Mouse (Mus musculus) embryonic facial prominence, embryonic 15.5 days (tissue): ENCODE data around the gene Alox12b. TPM values are rescaled to one million over a fixed set of nuclear protein-coding genes. Genes with fewer than 3 reads are reported as not detected.
A peak's percentile ranks its signal among the peaks of the same experiment; 100 is the strongest.

Experiments
- ATAC-seq: fragments of 200-750 bp; cut with Nextera tagmentation; 2 replicates; pipeline ENCODE4 v1.8.0; 2017; ENCODE audit warnings: low read depth, moderate TSS enrichment; ENCODE audit not compliant: insufficient number of reproducible peaks, low FRiP score, low TSS enrichment
- H3K27ac ChIP-seq: fragments of 300-500 bp; sonication (generic); replicated peaks from 2 replicates; pipeline ENCODE4 v1.5.1; 2015; ENCODE audit warnings: mild to moderate bottlenecking, inconsistent platforms
- H3K27me3 ChIP-seq: fragments of 300-500 bp; sonication (generic); 2 replicates; pipeline ENCODE4 v1.6.1; 2015; ENCODE audit warnings: inconsistent platforms
- H3K36me3 ChIP-seq: fragments of 300-500 bp; sonication (generic); 2 replicates; pipeline ENCODE4 v1.6.1; 2015; ENCODE audit warnings: mild to moderate bottlenecking, inconsistent platforms
- H3K4me1 ChIP-seq: fragments of 300-500 bp; sonication (generic); 2 replicates; pipeline ENCODE4 v1.6.1; 2015; ENCODE audit warnings: inconsistent platforms
- H3K4me2 ChIP-seq: fragments of 300-500 bp; sonication (generic); replicated peaks from 2 replicates; pipeline ENCODE4 v1.6.1; 2015; ENCODE audit warnings: mild to moderate bottlenecking, inconsistent platforms
- H3K4me3 ChIP-seq: fragments of 300-500 bp; sonication (generic); replicated peaks from 2 replicates; pipeline ENCODE4 v1.5.1; 2015; ENCODE audit warnings: mild to moderate bottlenecking, inconsistent platforms
- H3K9ac ChIP-seq: fragments of 300-500 bp; sonication (generic); 2 replicates; pipeline ENCODE4 v1.6.1; 2015; ENCODE audit warnings: inconsistent platforms
- H3K9me3 ChIP-seq: fragments of 300-500 bp; sonication (generic); replicated peaks from 2 replicates; pipeline ENCODE4 v1.6.1; 2016; ENCODE audit warnings: inconsistent platforms
- WGBS: fragments of 180-500 bp; shearing (Covaris S2); methylation state at CpG from one replicate; pipeline ENCODE4 v1.1.7; 2015; 5-methylcytosine and 5-hydroxymethylcytosine counted together
- polyA plus RNA-seq: library from polyadenylated mRNA; unstranded; fragments of >200 nt; fragmentation: Nextera tagmentation; extraction: Ambion mirVana; gene quantifications from 2 replicates; pipeline ENCODE4 v1.2.1, GENCODE M21; 2015

The Alox12b gene
- polyA plus RNA-seq: 28.7 and 30.5 TPM in 2 replicates

DNA sequence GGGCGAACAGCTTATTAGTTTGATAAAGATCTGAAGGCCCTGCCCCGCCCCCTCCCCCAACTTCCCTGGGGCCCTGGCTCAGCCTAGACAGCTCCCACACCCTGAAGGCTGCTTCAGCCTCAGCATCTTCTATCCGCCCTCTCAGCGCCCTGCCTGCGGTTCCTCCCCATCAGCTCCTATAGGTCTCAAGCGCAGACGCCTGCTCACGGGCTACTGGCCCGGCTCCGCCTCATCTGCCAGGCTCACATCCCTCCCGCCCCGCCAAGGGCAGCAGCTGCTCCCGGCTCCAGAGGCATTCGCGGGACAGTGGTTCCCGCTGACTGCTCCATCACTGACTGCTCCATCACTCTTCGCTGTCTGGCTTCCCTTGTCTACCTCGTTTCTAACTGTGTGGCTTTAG, at the start of gene Alox12b:
TSS of gene Alox12b (plus strand) at position 190 of the 400 bp plus-strand sequence.
- no peak within 1 kb of the TSS for H3K27ac ChIP-seq
- H3K27me3 ChIP-seq: peaks cover 41% of the 10 kb centered on the region
- no peak within 1 kb of the TSS for H3K9ac ChIP-seq
- 3% methylated on average over 18 of the region's 18 CpGs for WGBS
- ATAC-seq: no peak
- H3K9me3 ChIP-seq: no peaks in the 10 kb centered on the region
- peak within 1 kb of the TSS; percentile 12 for H3K4me3 ChIP-seq
- no peaks in the 10 kb centered on the region for H3K36me3 ChIP-seq
- peaks cover 7% of the 10 kb centered on the region for H3K4me1 ChIP-seq
- H3K4me2 ChIP-seq: peak within 1 kb of the TSS; percentile 40

DNA sequence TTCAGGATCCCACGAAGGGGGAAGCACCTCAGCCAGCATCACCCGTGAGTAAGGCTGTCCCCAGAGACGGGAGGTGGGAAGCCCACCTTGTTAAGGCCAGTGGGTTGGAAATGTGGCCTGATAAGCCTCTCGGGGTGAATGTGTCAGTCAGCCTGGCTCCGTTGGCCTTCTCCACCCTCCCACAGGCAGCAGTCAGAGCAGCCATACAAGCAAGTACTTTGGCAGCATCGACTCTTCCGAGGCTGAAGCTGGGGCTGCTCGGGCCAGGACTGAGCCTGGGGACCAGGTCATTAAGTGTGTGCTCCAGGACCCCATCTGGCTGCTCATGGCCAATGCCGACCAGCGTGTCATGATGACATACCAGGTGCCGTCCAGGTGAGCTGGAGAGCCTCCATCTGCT, 49.1 kb upstream of the Alox12b start:
- WGBS: 89% methylated on average over 11 of the region's 11 CpGs
- no peak overlapping the region for H3K4me2 ChIP-seq
- ATAC-seq: no peak

DNA sequence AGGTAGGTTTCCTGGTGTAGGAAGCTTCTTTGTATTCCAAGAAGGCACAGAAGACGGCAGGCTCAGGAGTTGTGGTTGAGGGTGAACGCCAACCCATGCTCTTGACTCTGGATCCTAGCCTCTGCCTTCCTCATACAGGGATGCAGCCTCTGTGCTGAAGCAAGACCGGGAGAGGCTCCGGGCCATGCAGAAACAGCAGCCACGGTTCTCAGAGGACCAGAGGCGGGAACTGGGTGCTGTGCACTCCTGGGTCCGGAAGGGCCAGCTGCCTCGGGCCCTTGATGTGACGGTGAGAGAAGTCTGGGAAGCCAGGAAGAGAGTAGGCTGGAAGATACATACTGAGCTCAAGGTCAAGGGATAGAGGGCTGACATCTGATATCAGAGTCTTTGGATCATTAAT, 48.6 kb upstream of the Alox12b start:
- H3K27ac ChIP-seq: no peak overlapping the region
- peaks cover 64% of the 10 kb centered on the region for H3K36me3 ChIP-seq
- ATAC-seq: no peak
- 91% methylated on average over 9 of the region's 9 CpGs for WGBS
- no peaks in the 10 kb centered on the region for H3K9me3 ChIP-seq
- no peak overlapping the region for H3K9ac ChIP-seq
- H3K4me1 ChIP-seq: peaks cover 12% of the 10 kb centered on the region
- H3K4me3 ChIP-seq: no peak overlapping the region
- no peaks in the 10 kb centered on the region for H3K27me3 ChIP-seq
- H3K4me2 ChIP-seq: no peak overlapping the region

More for the DNA sequence above, 49.1 kb upstream of the Alox12b start:
- Histone ChIP-seq H3K27me3 (no peaks in the 10 kb centered on the region), H3K4me1 (peaks cover 12% of the 10 kb centered on the region), H3K27ac (no peak overlapping the region), H3K4me3 (no peak overlapping the region), H3K36me3 (peaks cover 70% of the 10 kb centered on the region), H3K9me3 (no peaks in the 10 kb centered on the region), H3K9ac (no peak overlapping the region)

DNA sequence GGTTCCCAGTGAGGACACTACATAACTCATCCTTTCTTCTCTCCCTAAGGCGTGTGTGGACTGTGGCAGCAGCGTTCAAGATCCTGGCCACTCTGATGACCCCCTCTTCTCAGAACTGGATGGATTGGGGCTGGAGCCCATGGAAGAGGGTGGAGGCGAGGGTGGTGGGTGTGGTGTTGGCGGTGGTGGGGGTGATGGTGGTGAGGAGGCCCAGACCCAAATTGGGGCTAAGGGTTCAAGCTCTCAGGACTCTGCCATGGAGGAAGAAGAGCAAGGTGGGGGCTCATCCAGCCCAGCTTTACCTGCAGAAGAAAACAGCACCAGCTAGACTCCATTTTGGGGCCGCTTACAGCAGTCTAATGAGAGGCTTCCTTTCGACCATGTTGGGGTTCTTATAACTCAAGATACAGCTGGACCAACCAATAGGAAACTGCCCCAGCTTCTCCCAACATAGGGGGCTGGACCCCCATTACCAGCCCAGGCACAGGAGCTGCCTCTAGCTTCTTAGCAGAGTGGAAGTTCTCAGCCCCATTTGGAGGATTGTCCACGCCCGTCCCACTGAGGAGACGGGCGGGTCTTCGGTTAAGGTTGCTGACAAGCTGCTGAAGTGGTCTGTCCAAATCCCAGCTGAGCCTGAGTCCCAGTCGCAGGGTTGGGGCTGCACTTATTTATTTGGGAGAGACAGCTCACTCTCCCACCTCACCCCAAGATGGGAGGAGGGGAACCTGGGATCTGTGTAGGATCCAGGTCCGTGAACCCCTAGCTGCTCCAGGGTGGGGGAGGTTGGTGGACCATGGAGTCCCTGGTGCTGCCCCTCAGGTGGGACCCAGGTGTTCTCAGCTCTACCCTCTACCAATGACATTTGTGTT, 47.5 kb upstream of the Alox12b start:
- no peak overlapping the region for H3K4me2 ChIP-seq
- no peaks in the 10 kb centered on the region for H3K9me3 ChIP-seq
- H3K9ac ChIP-seq: no peak overlapping the region
- 81% methylated on average over 13 of the region's 13 CpGs for WGBS
- peaks cover 54% of the 10 kb centered on the region for H3K36me3 ChIP-seq
- ATAC-seq: no peak
- H3K4me3 ChIP-seq: no peak overlapping the region; the same call in 1 of the 2 replicates
- H3K27me3 ChIP-seq: no peaks in the 10 kb centered on the region
- H3K27ac ChIP-seq: 0 out of 2 replicates have a peak overlapping the region, but pooled peaks have one; percentile 63
- peaks cover 12% of the 10 kb centered on the region for H3K4me1 ChIP-seq

DNA sequence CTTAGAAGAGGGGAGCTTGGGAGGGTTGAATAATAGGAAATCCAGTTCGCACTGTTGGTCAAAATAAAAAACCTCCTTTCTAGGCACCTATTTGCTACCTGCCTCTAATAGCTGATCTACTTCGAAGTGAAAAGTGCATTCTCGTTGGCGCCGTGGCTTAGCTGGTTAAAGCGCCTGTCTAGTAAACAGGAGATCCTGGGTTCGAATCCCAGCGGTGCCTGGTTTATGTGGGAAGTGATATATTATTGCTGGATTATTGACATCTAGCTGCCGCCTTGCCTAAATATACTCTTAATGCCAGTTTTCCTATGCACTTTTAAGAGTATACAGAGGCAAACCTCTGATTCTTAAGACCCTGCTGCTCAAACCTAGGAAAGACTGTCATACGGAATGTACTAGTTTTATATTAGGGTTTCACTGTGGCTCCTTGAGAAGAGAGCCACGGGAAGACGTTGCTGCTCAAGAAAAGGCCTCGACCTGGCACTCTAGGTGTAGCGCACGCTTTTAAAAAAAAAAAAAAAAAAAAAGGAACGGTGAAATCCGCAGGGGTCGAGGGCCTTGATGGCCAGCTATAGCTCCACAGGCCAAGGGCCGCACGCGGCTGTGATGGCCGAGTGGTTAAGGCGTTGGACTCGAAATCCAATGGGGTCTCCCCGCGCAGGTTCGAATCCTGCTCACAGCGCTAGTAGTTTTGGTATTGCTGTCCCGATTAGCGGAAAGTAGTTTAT, 46.3 kb upstream of the Alox12b start:
- H3K4me1 ChIP-seq: peaks cover 12% of the 10 kb centered on the region
- H3K36me3 ChIP-seq: peaks cover 42% of the 10 kb centered on the region
- under 1% methylated on average over 30 of the region's 30 CpGs for WGBS
- H3K27ac ChIP-seq: peak overlapping the region; percentile 63
- peak overlapping the region; percentile 26 for H3K9ac ChIP-seq
- H3K4me3 ChIP-seq: peak overlapping the region; percentile 50
- peak; percentile 65; the same call in 1 of the 2 replicates for ATAC-seq
- H3K9me3 ChIP-seq: no peaks in the 10 kb centered on the region
- H3K4me2 ChIP-seq: peak overlapping the region; percentile 57
- H3K27me3 ChIP-seq: no peaks in the 10 kb centered on the region

DNA sequence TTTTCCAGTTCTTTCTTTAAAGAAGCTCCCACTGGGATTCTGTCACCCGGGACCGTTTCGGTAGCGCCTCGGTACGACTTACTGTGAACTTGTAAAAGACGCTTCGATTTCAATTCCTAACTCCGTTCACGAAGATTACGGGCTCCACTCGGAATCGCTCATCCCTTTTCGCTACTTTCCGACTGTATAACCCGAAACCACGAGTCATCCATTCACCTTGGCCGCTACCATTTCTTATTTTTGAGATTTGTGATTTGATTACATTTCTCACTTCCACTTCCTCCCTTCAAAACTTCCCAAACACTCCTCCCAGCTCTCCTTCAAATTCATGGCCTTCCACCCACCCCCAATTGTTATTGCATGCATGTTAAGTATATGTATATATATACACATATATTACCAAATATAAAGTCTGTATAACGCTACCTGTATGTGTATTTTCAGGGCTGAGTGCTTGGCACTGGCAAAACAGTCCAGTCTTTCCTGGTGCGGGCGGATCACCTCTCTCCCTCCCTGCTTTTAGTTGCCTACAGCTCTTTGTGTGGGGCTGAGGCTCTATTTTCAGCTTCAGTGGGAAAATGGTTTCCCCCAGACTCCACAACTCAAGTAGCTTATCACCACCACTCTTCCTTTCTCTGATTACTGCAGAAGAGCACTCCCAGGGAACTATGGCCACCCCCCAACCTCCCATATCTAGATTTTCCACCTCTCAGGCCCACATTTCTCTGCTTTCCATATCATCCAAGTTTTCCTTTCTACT, 45.6 kb upstream of the Alox12b start:
- no peaks in the 10 kb centered on the region for H3K9me3 ChIP-seq
- H3K27me3 ChIP-seq: no peaks in the 10 kb centered on the region
- peak overlapping the region; percentile 26 for H3K9ac ChIP-seq
- H3K4me2 ChIP-seq: peak overlapping the region; percentile 57
- WGBS: 4% methylated on average over 21 of the region's 21 CpGs
- peak overlapping the region; percentile 50 for H3K4me3 ChIP-seq
- no peak for ATAC-seq
- peak overlapping the region; percentile 36 for H3K27ac ChIP-seq
- peaks cover 12% of the 10 kb centered on the region for H3K4me1 ChIP-seq
- peaks cover 34% of the 10 kb centered on the region for H3K36me3 ChIP-seq

DNA sequence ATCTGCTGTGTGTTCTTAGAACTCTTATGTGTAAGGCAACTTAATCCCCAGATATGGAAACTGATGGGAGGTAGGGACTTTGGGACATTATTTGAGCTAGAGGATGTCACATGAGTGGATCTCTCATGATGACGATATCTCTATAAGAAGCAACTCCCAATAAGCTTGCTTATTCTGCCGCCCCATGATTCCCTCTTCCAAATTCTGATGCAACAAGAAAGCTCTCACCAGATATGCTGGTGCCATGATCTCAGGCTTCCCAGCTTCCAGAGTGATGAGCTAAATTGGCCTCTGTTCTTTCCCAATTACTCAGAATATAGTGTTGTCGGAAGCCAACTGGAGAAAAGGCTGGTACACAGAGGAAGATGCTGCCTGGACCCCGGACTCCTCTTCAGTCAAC, 44.9 kb upstream of the Alox12b start:
- ATAC-seq: no peak
- Histone ChIP-seq H3K9ac (no peak overlapping the region), H3K27me3 (no peaks in the 10 kb centered on the region), H3K36me3 (peaks cover 28% of the 10 kb centered on the region), H3K4me2 (no peak overlapping the region), H3K27ac (peak overlapping the region; percentile 36; the same call in 1 of the 2 replicates), H3K9me3 (no peaks in the 10 kb centered on the region), H3K4me3 (no peak overlapping the region), H3K4me1 (peaks cover 12% of the 10 kb centered on the region)
- WGBS: 67% methylated on average over 4 of the region's 4 CpGs

DNA sequence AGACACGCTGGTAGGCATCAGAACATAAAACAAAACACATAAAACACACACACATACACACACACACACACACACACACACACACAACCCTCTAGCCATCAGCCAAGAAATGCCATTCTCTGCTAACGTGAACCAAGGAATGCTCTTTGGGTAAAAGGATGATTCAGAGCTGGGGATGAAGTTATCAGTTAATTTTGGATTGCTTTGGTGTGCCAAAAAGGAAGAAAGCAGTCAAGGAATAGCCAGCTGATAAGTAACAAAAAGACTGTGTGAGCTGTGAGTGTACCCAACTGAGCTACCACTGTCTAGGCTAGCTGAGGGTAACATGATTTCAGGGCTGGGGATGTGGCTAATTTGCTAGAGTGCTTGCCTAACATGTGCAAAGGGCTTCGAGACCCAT, 42.8 kb upstream of the Alox12b start:
- no peak overlapping the region for H3K27ac ChIP-seq
- no peak overlapping the region for H3K4me2 ChIP-seq
- H3K9ac ChIP-seq: no peak overlapping the region
- peaks cover 17% of the 10 kb centered on the region for H3K4me1 ChIP-seq
- no peaks in the 10 kb centered on the region for H3K27me3 ChIP-seq
- ATAC-seq: no peak
- peaks cover 6% of the 10 kb centered on the region for H3K36me3 ChIP-seq
- 63% methylated on average over 3 of the region's 3 CpGs for WGBS
- H3K4me3 ChIP-seq: no peak overlapping the region
- H3K9me3 ChIP-seq: no peaks in the 10 kb centered on the region

DNA sequence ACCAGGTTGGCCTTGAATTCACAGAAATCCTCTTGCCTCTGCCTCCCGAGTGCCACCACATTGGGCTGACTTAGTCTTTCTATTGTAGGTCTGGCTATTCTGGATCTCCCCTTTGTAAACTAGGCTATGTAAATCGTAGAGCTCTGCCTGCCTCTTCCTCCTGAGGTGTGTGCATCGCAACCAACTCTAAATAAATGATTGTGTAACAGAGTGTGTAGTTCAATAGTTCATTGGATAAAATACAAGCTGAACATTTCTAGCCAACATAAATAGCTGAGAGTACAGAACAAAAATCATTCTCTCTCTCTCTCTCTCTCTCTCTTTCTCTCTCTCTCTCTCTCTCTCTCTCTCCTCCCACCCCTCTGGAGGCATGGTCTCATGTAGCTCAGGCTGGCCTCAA, 42.2 kb upstream of the Alox12b start:
- H3K9me3 ChIP-seq: no peaks in the 10 kb centered on the region
- no peaks in the 10 kb centered on the region for H3K27me3 ChIP-seq
- ATAC-seq: no peak
- H3K27ac ChIP-seq: no peak overlapping the region
- 77% methylated on average over 3 of the region's 3 CpGs for WGBS
- H3K9ac ChIP-seq: no peak overlapping the region
- no peak overlapping the region for H3K4me2 ChIP-seq
- H3K4me3 ChIP-seq: no peak overlapping the region
- peaks cover 18% of the 10 kb centered on the region for H3K4me1 ChIP-seq
- peaks cover under 1% of the 10 kb centered on the region; the same call in 1 of the 2 replicates for H3K36me3 ChIP-seq

DNA sequence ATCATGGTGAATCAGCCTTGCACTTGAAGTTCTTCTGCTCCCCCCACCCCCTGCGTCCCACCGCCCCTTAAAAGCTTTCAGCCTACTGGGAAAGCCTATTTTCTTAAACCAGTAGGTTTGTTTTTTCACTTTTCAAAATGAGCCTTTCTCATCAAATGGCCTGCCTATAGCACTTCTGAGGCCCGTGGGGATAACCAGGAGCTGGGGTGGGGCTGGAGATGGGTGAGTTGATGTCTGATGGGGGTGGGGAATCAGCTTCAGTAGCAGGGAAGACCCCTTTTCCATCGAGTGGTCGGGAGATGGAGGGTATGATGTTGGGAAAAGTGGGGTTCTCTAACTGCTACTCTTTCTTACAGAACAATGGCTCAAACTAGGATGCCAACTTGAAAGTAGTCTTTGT, 39.9 kb upstream of the Alox12b start:
- 56% methylated on average over 5 of the region's 5 CpGs for WGBS
- no peak overlapping the region for H3K9ac ChIP-seq
- no peak overlapping the region for H3K27ac ChIP-seq
- H3K9me3 ChIP-seq: no peaks in the 10 kb centered on the region
- H3K4me1 ChIP-seq: peaks cover 36% of the 10 kb centered on the region
- H3K4me3 ChIP-seq: peak overlapping the region; percentile 91; the same call in 1 of the 2 replicates
- no peaks in the 10 kb centered on the region for H3K36me3 ChIP-seq
- no peak for ATAC-seq
- H3K4me2 ChIP-seq: peak overlapping the region; percentile 96
- H3K27me3 ChIP-seq: no peaks in the 10 kb centered on the region; the same call in 1 of the 2 replicates
